Mouse (Mus musculus) erythroblast, embryonic 14.5 days (primary cell): ENCODE results near the gene Miox.

ENCODE experiments used
- GATA1 ChIP-seq: IDR thresholded peaks from 2 replicates; pipeline ENCODE4 v1.6.1; 2012; ENCODE audit warnings: low read length, inconsistent platforms, mixed read lengths
- TAL1 ChIP-seq: IDR thresholded peaks from 3 replicates; pipeline ENCODE4 v1.6.1; 2012; ENCODE audit warnings: low read length, inconsistent platforms, mixed read lengths

- 0 out of 3 replicates have a peak, but pooled peaks have one; percentile 19 for TF ChIP-seq TAL1
- TF ChIP-seq GATA1 = no peak
These were observed 42.7 kb upstream of the Miox start for GRCm38 (mm10) chr15:89291521-89291920.
